ENCODE assay signal across 13 mouse cellular contexts in genomic region chr8:120049949-120050348, GRCm38 (mm10). TPM values are rescaled to one million over a fixed set of nuclear protein-coding genes. Genes with fewer than 3 reads are reported as not detected.
DNase-seq lines count a peak whose midpoint lies in the region; ATAC-seq lines count a peak whose summit lies in the region.
"Had no signal": no experiment of that assay in that cellular context is flagged by ENCODE, and none has a peak within 500 bp of the region (broad histone marks: within the 10 kb centered on the region; RNA-seq: fewer than 3 reads in every experiment).

No protein-coding gene starts in this region.

- ATAC-seq in granulocyte monocyte progenitor cell, adult 5-6 weeks (replicated peaks; ENCODE audit: poor library complexity, severe bottlenecking), result peak; percentile 85
- ATAC-seq: forebrain, embryonic 15.5 days; lung, postnatal 0 days had no signal

- DNase-seq in spleen, postnatal 36 days (ENCODE audit: low spot score in 2 of 2), result peak; percentile 46 to 50
- no peak for DNase-seq in spleen, adult 12 weeks (ENCODE audit: low spot score)
- DNase-seq in natural killer cell, adult 2 months (ENCODE audit: low spot score in 2 of 2), result peak; percentile 68 to 73
- DNase-seq in urinary bladder, postnatal 10 days (ENCODE audit: low spot score), result no peak
- DNase-seq in left cerebral cortex, postnatal 10 days (ENCODE audit: extremely low spot score in 1 of 2, low spot score in 2 of 2), result no peak
- no peak for DNase-seq in right cerebral cortex, adult 18-20 months
- DNase-seq in kidney, postnatal 10 days, result no peak
- DNase-seq: gastrocnemius, postnatal 14 days; kidney, adult 9 months; midbrain, embryonic 14.5 days had no signal

- intact Hi-C loops in left cerebral cortex, postnatal 10 days (cut with DNase I), result no loop called here

RNA-seq across cellular contexts. Expression of gene Zdhhc7, which starts 51.3 kb away (rescaled TPM):
- 19.5 and 24.3 TPM in 2 replicates for total RNA-seq in granulocyte monocyte progenitor cell, adult 5-6 weeks (2014; fragmentation: Nextera tagmentation)
- total RNA-seq in granulocyte monocyte progenitor cell, adult 5-6 weeks (2017), result 14.5 and 21.1 TPM in 2 replicates
- 10 to 100 TPM; 32.4 to 36.1 TPM for total RNA-seq in left cerebral cortex, postnatal 10 days (2021)

RNA-seq across cellular contexts. Expression of gene Crispld2, which starts 57.7 kb away (rescaled TPM):
- not detected in 2 replicates for total RNA-seq in granulocyte monocyte progenitor cell, adult 5-6 weeks (2014; fragmentation: Nextera tagmentation)
- 0.73 and 1.7 TPM in 2 replicates for total RNA-seq in granulocyte monocyte progenitor cell, adult 5-6 weeks (2017)
- 1 to 10 TPM; 2.0 to 2.5 TPM for total RNA-seq in left cerebral cortex, postnatal 10 days (2021)

Comparison
In these comparisons a context has a peak if more than half of its experiments do, and no peak if none do; other contexts are left out.
1. DNase-seq: peak in spleen, postnatal 36 days (2 of 2) and natural killer cell, adult 2 months (2 of 2); none in spleen, adult 12 weeks (single experiment), urinary bladder, postnatal 10 days (single experiment), left cerebral cortex, postnatal 10 days (0 of 2), right cerebral cortex, adult 18-20 months (single experiment) and kidney, postnatal 10 days (single experiment).